Mouse (Mus musculus): ENCODE data around the gene Trim37. TPM values are rescaled to one million over a fixed set of nuclear protein-coding genes. Genes with fewer than 3 reads are reported as not detected.
"Not testable (repeated sequence)": the region's sequence is repeated elsewhere in the genome, so short reads cannot be mapped to it uniquely, and the experiment has no call there.

The Trim37 gene
- polyA plus RNA-seq, 1 experiment from 2014 or later, result 27.1 TPM

DNA sequence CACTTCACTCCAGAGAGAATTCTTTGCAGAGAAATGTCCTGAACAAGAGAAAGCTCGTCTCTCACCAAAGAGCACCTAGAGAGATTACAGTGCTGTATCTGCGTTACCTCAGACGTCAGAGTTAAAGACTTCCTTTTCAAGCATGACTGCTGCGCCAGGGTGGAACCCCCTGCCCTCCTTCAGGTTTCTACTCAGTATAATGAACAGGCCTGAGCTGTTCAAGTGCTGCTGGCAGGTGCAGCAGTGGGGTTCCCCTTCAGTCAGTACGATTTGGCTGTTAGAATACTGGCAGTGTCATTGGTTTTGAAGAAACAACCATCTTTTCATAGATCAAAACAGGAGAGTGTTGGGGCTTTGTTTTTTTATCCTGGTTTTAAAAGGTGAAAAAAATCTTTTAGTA, 100.2 kb downstream of the Trim37 start:
- peak; percentile 38 for DNase-seq (ENCODE audit: low spot score)

- no peak for DNase-seq (ENCODE audit: low spot score)
Measured at GRCm38 (mm10) chr11:87233377-87233776, 106.5 kb downstream of the Trim37 start.

DNA sequence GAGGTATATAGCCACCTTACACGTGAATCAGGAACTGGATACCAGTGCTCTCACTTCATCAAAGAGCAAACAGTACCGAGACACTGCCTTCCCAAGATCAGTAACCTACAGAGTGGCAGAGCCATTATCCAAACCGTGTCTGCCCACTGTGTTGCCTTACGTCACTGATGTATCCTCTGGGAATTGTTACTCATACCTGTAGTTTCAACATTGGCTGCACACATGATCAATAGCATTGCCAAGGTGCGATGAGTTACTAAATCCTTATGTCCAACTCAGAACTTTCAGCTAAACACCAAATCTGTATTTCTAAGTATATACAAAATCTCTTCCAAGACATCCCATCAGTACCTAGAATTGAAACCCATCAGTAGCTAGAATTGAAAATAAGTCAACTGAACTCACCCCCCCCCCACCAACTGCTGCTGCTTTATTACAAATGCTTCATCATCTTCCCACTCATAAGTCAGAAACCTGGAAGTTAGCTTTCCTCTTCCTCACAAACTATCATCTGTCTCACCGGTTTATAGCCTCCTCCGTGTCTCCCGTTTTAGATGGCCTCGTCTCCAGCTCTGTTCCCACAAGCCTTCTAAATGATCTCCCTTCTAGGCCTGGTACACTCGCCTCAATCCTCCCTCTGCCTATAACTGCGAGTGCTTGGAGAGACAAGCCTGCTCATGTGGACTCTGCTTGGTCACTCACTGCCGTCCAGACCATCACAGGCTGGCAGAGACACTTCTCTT, 108.0 kb downstream of the Trim37 start:
- DNase-seq (ENCODE audit: low spot score), result no peak

DNA sequence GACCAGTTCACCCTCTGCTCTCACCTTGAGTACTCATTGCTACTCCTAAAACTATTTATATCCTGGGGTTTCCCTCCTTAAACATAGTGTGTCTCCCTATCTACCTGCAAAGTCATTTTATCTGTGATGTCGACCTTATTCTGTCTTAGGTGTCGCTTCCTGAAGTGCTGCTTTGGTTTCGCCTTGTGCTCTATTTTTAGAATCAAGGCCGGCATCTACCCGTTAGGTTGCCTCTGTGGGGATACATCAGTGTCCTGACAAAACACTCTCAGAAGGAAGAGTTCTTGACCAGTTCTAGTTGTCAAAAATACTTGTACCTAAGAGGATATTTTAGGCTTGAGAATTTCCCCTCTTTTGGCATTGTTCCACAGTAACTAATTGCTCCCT, 108.6 kb downstream of the Trim37 start:
- DNase-seq (ENCODE audit: low spot score), result no peak

DNA sequence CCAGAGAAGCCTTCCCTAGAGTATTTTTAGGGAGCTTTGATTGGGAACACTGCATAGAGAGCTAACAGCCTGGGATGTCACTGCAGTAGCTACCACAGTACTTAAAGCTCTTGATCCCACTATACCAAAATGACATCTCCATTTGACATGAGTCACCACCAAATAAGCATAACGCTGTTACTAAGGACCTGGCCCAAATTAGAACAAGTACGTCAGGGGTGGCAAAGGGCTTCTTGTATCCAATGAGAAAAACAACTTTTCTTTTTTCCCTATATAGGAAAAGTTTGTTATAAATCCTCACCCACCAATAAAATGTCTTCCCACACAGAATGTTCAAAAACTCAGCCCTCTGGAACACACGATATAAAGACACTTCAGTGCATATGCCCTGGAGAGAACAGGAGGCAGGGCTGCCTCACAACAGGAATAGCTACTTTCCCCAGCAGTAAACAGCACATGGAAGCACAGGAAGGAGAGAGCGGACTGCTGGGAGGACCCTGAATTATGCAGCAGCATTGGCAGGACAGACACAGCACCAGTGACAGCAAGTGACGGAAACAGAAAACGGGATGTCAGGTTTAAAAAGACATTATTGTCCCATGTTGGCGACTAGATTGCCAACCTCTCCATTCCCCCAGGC, 112.1 kb downstream of the Trim37 start:
- DNase-seq (ENCODE audit: low spot score), result no peak

GRCm38 (mm10) chr11:87240141-87240832, 113.4 kb downstream of the Trim37 start:
- peak; percentile 77 for DNase-seq (ENCODE audit: low spot score)

DNA sequence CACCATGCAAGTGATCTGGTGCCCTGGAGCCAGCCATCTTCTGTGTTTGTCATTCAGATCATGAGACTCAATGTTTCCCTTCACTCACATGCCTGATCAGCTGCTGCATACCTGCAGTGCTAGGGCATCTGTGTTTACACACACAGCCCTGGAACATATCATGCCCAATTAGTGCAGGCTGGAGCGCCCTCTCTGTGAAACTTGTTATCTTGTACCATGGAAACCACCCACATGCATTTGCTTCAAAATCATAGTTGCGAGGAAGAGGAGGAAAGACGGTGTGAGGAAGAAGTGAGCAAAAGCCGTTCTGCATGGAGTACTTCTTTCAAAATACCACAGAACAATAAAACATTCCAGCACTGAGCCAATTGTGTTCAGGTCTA, 113.9 kb downstream of the Trim37 start:
- DNase-seq (ENCODE audit: low spot score), result no peak

DNA sequence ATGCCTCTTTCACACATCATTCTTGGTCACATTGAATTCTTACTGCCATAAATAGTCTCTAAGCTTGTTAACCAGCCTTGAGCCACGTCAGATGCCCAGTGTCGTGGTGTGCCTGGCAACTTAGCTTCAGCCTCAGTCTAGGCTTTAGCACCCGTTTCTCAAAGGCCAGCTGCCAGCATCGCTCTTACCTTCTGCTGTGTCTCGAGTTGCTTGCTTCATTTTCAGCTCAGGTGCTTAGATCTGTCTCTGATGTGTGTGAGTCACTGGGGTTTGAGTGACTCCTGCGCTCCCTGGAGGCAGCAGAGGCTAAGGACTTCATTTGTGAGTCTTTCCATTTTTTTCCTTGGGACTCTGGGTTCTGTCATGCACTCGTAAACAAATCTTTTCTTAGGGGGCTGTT, 114.4 kb downstream of the Trim37 start:
- DNase-seq (ENCODE audit: low spot score), result peak; percentile 55

DNA sequence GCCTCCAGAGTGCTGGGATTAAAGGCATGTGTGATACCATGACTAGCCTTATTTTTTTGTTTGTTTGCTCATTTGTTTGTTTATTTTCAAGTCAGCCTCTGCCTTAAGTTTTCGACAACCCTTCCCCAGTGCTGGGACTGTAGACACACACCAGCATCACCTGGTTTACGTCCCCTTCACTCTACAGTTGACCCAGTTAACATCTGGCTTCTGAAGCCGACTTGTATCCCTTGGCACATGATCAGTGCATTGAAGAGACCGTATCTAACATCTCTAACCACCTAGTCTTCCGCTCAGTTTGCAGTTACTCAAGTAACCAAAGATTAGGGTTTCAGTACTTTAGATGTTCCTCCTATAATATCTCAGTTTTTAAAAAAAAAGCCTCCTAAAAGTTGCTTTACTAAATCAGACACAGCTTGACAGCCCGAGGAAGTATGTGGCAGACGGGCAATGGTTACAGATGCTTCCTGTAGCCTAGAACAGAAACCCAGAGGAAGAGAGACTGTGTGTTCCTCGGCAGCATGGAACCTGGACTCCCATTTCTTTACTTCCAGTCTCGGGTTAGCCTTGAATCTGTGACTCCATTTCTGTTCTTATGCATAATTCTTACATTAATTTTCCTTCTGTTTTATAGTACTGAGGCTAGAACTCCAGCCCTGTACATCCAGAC, 118.4 kb downstream of the Trim37 start:
- peak; percentile 81 for DNase-seq (ENCODE audit: low spot score)

- no peak for DNase-seq (ENCODE audit: low spot score)
Measured at GRCm38 (mm10) chr11:87246107-87246651, 119.3 kb downstream of the Trim37 start.

DNA sequence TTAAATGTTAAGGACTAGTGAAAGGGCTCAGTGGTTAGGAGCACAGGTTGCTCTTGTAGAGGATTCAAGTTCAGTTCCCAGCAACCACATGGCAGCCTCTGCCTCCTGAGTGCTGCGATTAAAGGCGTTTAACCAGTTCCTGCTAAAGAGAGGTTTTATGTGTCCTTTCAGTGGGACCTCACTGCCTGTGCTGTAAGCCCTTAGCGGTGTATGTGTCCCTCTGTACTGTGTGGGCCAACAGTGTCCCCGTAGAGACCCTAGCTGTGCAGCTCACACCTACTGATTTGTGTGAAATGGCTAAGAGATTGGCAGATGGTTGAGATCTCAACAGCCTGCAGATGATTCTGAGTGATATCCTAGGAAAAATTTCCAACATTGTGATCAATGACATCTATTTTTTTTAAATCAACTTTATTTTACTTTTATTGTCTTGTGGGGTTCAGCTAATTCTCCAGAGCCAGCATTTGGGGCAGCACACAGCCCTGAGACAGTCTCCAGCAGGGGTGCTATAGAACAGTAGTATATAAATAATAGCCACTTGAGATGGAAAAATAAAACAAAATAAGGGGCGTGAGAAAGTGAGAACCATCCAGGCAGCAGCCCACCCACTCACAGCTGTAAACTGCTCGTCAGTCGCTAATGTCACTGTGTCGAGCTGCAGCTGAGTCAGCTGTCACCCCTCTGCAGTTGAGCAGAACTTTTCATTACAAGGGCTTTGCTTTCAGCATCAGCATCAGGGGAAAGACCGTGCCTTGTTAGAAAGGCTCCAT, 120.0 kb downstream of the Trim37 start:
- no peak for DNase-seq (ENCODE audit: low spot score)

GRCm38 (mm10) chr11:87247494-87247866, 120.6 kb downstream of the Trim37 start:
- DNase-seq (ENCODE audit: low spot score), result no peak

GRCm38 (mm10) chr11:87250132-87250531, 123.3 kb downstream of the Trim37 start:
- no peak for DNase-seq (ENCODE audit: low spot score)

- DNase-seq (ENCODE audit: low spot score), result no peak
Measured at GRCm38 (mm10) chr11:87253294-87253693, 126.4 kb downstream of the Trim37 start.

DNA sequence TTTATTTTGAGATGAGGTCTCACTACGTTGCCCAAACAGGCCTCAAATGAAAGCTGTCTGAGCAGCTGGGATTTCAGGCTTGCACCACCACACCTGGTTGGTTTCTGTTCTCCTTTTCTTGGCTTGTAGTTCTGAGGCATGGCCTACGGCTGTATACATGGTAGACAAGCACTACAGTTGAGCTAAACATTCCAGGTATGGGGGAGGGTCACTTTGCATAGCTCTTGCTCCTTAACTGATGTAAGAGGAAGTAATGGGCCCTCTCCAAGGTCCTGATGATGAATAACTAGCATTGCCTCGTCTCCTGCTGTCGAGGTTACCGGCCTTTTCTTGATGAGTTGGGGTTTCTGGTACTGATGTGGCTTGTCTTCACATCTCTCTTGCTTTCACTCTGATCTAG, 127.3 kb downstream of the Trim37 start:
- peak; percentile 22 for DNase-seq (ENCODE audit: low spot score)

- DNase-seq (ENCODE audit: low spot score), result no peak
Measured at GRCm38 (mm10) chr11:87257282-87257681, 130.4 kb downstream of the Trim37 start.

- DNase-seq (ENCODE audit: low spot score), result no peak
Measured at GRCm38 (mm10) chr11:87259792-87260191, 132.9 kb downstream of the Trim37 start.

- not testable (repeated sequence) for DNase-seq (ENCODE audit: low spot score)
Measured at GRCm38 (mm10) chr11:87261705-87262104, 134.8 kb downstream of the Trim37 start.

DNA sequence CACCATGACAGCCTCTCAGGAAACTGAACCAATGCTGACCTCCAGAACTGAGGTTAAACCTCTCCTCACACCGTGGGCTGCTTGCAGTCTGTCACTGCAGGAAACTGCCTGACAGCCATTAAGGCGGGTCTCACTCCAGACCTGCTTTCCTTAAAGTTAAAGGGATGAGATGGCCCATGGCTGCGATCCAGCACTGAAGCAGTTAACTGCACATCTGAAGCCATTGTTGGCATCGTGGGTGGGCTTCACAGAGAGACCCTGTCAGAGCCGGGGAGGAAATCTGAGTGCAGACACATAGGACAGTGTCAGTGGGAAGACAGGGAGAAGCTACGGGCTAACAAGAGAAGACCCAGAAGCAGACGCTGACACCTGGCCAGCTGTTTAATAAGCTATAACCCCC, 137.1 kb downstream of the Trim37 start:
- DNase-seq (ENCODE audit: low spot score), result no peak

- no peak for DNase-seq (ENCODE audit: low spot score)
Measured at GRCm38 (mm10) chr11:87266246-87266645, 139.4 kb downstream of the Trim37 start.

DNA sequence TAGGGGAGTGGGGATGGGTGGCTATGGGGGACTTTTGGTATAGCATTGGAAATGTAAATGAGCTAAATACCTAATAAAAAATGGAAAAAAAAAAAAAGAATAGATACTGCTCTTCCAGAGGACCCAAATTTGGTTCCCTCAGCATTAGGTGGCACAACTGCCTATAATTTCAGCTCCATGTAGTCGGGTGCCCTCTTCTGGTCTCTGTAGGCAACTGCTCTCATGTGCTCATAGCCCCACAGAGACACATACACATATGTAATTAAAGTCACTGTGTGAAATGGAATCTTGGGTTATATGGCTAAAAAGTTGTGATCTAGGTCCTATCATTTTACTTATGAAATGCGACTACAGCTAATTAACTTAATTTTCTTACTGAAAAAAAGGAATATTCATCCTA, 141.9 kb downstream of the Trim37 start:
- peak; percentile 56 for DNase-seq (ENCODE audit: low spot score)
